Mouse (Mus musculus): Measurements from ENCODE around the gene Hmgb1.
A peak's percentile ranks its signal among the peaks of the same experiment; 100 is the strongest.

The Hmgb1 gene

GRCm38 (mm10) chr5:149104096-149104725 lies 80.1 kb downstream of the Hmgb1 start:
- DNase-seq (ENCODE audit: low spot score in 2 of 2) = no peak

GRCm38 (mm10) chr5:149101869-149102268 lies 82.4 kb downstream of the Hmgb1 start:
- no peak for DNase-seq (ENCODE audit: low spot score in 2 of 2)

- no peak for DNase-seq (ENCODE audit: low spot score in 2 of 2)
Observed at GRCm38 (mm10) chr5:149100091-149100490, 84.2 kb downstream of the Hmgb1 start.

GRCm38 (mm10) chr5:149099009-149099408 lies 85.3 kb downstream of the Hmgb1 start:
- DNase-seq (ENCODE audit: low spot score in 2 of 2) = no peak

- DNase-seq (ENCODE audit: low spot score in 2 of 2) = no peak
Observed at GRCm38 (mm10) chr5:149097841-149098240, 86.4 kb downstream of the Hmgb1 start.

GRCm38 (mm10) chr5:149096284-149096683 lies 88.0 kb downstream of the Hmgb1 start:
- DNase-seq (ENCODE audit: low spot score in 2 of 2) = no peak

- DNase-seq (ENCODE audit: low spot score in 2 of 2) = no peak
Observed at GRCm38 (mm10) chr5:149092926-149093325, 91.4 kb downstream of the Hmgb1 start.

- no peak for DNase-seq (ENCODE audit: low spot score in 2 of 2)
Observed at GRCm38 (mm10) chr5:149092526-149092925, 91.8 kb downstream of the Hmgb1 start.

GRCm38 (mm10) chr5:149091256-149091655 lies 93.0 kb downstream of the Hmgb1 start:
- peak; percentile 46 to 70 for DNase-seq (ENCODE audit: low spot score in 2 of 2)

GRCm38 (mm10) chr5:149089860-149090259 lies 94.4 kb downstream of the Hmgb1 start:
- no peak for DNase-seq (ENCODE audit: low spot score in 2 of 2)

- DNase-seq (ENCODE audit: low spot score in 2 of 2) = no peak
Observed at GRCm38 (mm10) chr5:149089456-149089855, 94.8 kb downstream of the Hmgb1 start.

- no peak for DNase-seq (ENCODE audit: low spot score in 2 of 2)
Observed at GRCm38 (mm10) chr5:149088891-149089290, 95.4 kb downstream of the Hmgb1 start.

GRCm38 (mm10) chr5:149088149-149088548 lies 96.1 kb downstream of the Hmgb1 start:
- DNase-seq (ENCODE audit: low spot score in 2 of 2) = no peak

GRCm38 (mm10) chr5:149086382-149087244 lies 97.7 kb downstream of the Hmgb1 start:
- DNase-seq (ENCODE audit: low spot score in 2 of 2) = no peak

GRCm38 (mm10) chr5:149080466-149080865 lies 103.8 kb downstream of the Hmgb1 start:
- no peak for DNase-seq (ENCODE audit: low spot score in 2 of 2)

GRCm38 (mm10) chr5:149079758-149080150 lies 104.5 kb downstream of the Hmgb1 start:
- no peak for DNase-seq (ENCODE audit: low spot score in 2 of 2)

GRCm38 (mm10) chr5:149079018-149079757 lies 105.1 kb downstream of the Hmgb1 start:
- peak in 1 of 2 experiments; percentile 29 for DNase-seq (ENCODE audit: low spot score in 2 of 2)

- DNase-seq (ENCODE audit: low spot score in 2 of 2) = no peak
Observed at GRCm38 (mm10) chr5:149077136-149077535, 107.2 kb downstream of the Hmgb1 start.

- no peak for DNase-seq (ENCODE audit: low spot score in 2 of 2)
Observed at GRCm38 (mm10) chr5:149071546-149071945, 112.7 kb downstream of the Hmgb1 start.

- DNase-seq (ENCODE audit: low spot score in 2 of 2) = no peak
Observed at GRCm38 (mm10) chr5:149068745-149069144, 115.5 kb downstream of the Hmgb1 start.

- no peak for DNase-seq (ENCODE audit: low spot score in 2 of 2)
Observed at GRCm38 (mm10) chr5:149068247-149068740, 116.0 kb downstream of the Hmgb1 start.

GRCm38 (mm10) chr5:149067501-149067961 lies 116.8 kb downstream of the Hmgb1 start:
- DNase-seq (ENCODE audit: low spot score in 2 of 2) = no peak

Measured in right cerebral cortex, postnatal 10 days (tissue).